14 mouse cellular contexts compared by ENCODE assay signal in genomic region chr2:69459481-69459880, GRCm38 (mm10).
"Had no signal": no experiment of that assay in that cellular context is flagged by ENCODE, and none has a peak within 500 bp of the region (broad histone marks: within the 10 kb centered on the region; RNA-seq: fewer than 3 reads in every experiment).

No protein-coding gene starts in this region.

- H3K4me1 ChIP-seq: limb, embryonic 12.5 days; liver, embryonic 13.5 days; midbrain, embryonic 10.5 days; neural tube, embryonic 15.5 days had no signal

- H3K36me3 ChIP-seq: limb, embryonic 12.5 days; liver, embryonic 13.5 days; neural tube, embryonic 15.5 days had no signal

- H3K27ac ChIP-seq: left cerebral cortex, adult 2 months; limb, embryonic 12.5 days; liver, embryonic 13.5 days; midbrain, embryonic 10.5 days; neural tube, embryonic 15.5 days had no signal

- H3K4me2 ChIP-seq: limb, embryonic 12.5 days; liver, embryonic 13.5 days; neural tube, embryonic 15.5 days had no signal

- H3K9ac ChIP-seq: limb, embryonic 12.5 days; liver, embryonic 13.5 days; neural tube, embryonic 15.5 days had no signal

- DNase-seq: kidney, adult 18-20 months; kidney, postnatal 10 days; liver, embryonic 13.5 days; lung, adult 2 months; lung, postnatal 10 days; lung, postnatal 4 days; right cerebral cortex, adult 18-20 months; right cerebral cortex, postnatal 25 days; thymus, postnatal 36 days had no signal

- H3K4me3 ChIP-seq: left cerebral cortex, adult 2 months; limb, embryonic 12.5 days; liver, embryonic 13.5 days; midbrain, embryonic 10.5 days; myocyte; neural tube, embryonic 15.5 days had no signal

- H3K9me3 ChIP-seq: limb, embryonic 12.5 days; liver, embryonic 13.5 days; midbrain, embryonic 10.5 days; neural tube, embryonic 15.5 days had no signal

- H3K27me3 ChIP-seq: limb, embryonic 12.5 days; liver, embryonic 13.5 days; neural tube, embryonic 15.5 days had no signal
